Mouse (Mus musculus) frontal cortex, adult 2 months (tissue): Measurements from ENCODE around the gene Olfr1018. TPM values are rescaled to one million over a fixed set of nuclear protein-coding genes. Genes with fewer than 3 reads are reported as not detected.

Experiments
- DNase-seq, 2 experiments: peaks; one replicate each; pipeline ENCODE4 v3.0.0; 2022; ENCODE audit warnings: low spot score in 1 of 2; ENCODE audit errors: extremely low spot score in 1 of 2
- polyA plus RNA-seq: library from polyadenylated mRNA; depleted of rRNA; stranded (reverse); fragments of >200 nt; gene quantifications from 2 replicates; pipeline ENCODE4 v1.2.3, GENCODE M21; 2012; rRNA removed

Gene Olfr1018
- polyA plus RNA-seq: 0.27 TPM in 1 of 2 replicates, not detected in the other

GRCm38 (mm10) chr2:85818179-85818578 lies at the start of gene Olfr1018:
TSS of gene Olfr1018 (plus strand) at chr2:85818479.
- no peak for DNase-seq

- no peak for DNase-seq
Observed at GRCm38 (mm10) chr2:85772413-85772812, 45.9 kb upstream of the Olfr1018 start, which contains the start of gene Olfr1014. TSS of gene Olfr1014 (plus strand) at chr2:85772713.

GRCm38 (mm10) chr2:85781717-85782116 lies 36.6 kb upstream of the Olfr1018 start, which contains the start of gene Olfr1015:
TSS of gene Olfr1015 (plus strand) at chr2:85782017.
- DNase-seq: no peak

- DNase-seq: no peak
Observed at GRCm38 (mm10) chr2:85792331-85792730, 25.9 kb upstream of the Olfr1018 start.

- DNase-seq: no peak
Observed at GRCm38 (mm10) chr2:85802444-85802843, 15.8 kb upstream of the Olfr1018 start, which contains the start of gene Olfr1016. TSS of gene Olfr1016 (minus strand) at chr2:85802544.

- DNase-seq: no peak
Observed at GRCm38 (mm10) chr2:85804501-85804900, 13.8 kb upstream of the Olfr1018 start.

GRCm38 (mm10) chr2:85845383-85845782 lies 27.1 kb downstream of the Olfr1018 start, which contains the start of gene Olfr1019:
TSS of gene Olfr1019 (minus strand) at chr2:85845483.
- no peak for DNase-seq

GRCm38 (mm10) chr2:85846730-85847129 lies 28.5 kb downstream of the Olfr1018 start, which contains the start of gene Olfr1020:
TSS of gene Olfr1020 (plus strand) at chr2:85847030.
- no peak for DNase-seq

GRCm38 (mm10) chr2:85868294-85868693 lies 50.0 kb downstream of the Olfr1018 start, which contains the start of gene Olfr1022:
TSS of gene Olfr1022 (plus strand) at chr2:85868594.
- no peak for DNase-seq

Other genes starting within 250 kb of the Olfr1018 start
- not detected in 2 replicates for gene Olfr996, start 239.3 kb upstream of the Olfr1018 start, polyA plus RNA-seq
- not detected in 2 replicates for gene Olfr998, start 229.5 kb upstream of the Olfr1018 start, polyA plus RNA-seq
- not detected in 2 replicates for gene Olfr1000, start 206.6 kb upstream of the Olfr1018 start, polyA plus RNA-seq
- not detected in 2 replicates for gene Olfr1002, start 167.8 kb upstream of the Olfr1018 start, polyA plus RNA-seq
- gene Olfr154, start 154.0 kb upstream of the Olfr1018 start, polyA plus RNA-seq: not detected in 2 replicates
- gene Olfr1006, start 139.7 kb upstream of the Olfr1018 start, polyA plus RNA-seq: not detected in 2 replicates
- not detected in 2 replicates for gene Olfr1008, start 129.0 kb upstream of the Olfr1018 start, polyA plus RNA-seq
- 0.06 TPM in 1 of 2 replicates, not detected in the other for gene Olfr1009, start 103.1 kb upstream of the Olfr1018 start, polyA plus RNA-seq
- gene Olfr1012, start 55.7 kb upstream of the Olfr1018 start, polyA plus RNA-seq: not detected in 2 replicates
- 0.10 TPM in 1 of 2 replicates, not detected in the other for gene Olfr1013, start 51.4 kb upstream of the Olfr1018 start, polyA plus RNA-seq
- gene Olfr1014, start 45.8 kb upstream of the Olfr1018 start, polyA plus RNA-seq: not detected in 2 replicates
- gene Olfr1015, start 36.5 kb upstream of the Olfr1018 start, polyA plus RNA-seq: not detected in 2 replicates
- not detected in 2 replicates for gene Olfr1016, start 15.9 kb upstream of the Olfr1018 start, polyA plus RNA-seq
- gene Olfr1019, start 27.0 kb downstream of the Olfr1018 start, polyA plus RNA-seq: 0.06 TPM in 1 of 2 replicates, not detected in the other
- not detected in 2 replicates for gene Olfr1020, start 28.6 kb downstream of the Olfr1018 start, polyA plus RNA-seq
- not detected in 2 replicates for gene Olfr1022, start 50.1 kb downstream of the Olfr1018 start, polyA plus RNA-seq
- not detected in 2 replicates for gene Olfr1023, start 67.2 kb downstream of the Olfr1018 start, polyA plus RNA-seq
- not detected in 2 replicates for gene Olfr1024, start 86.6 kb downstream of the Olfr1018 start, polyA plus RNA-seq
- gene Olfr1025-ps1, start 96.7 kb downstream of the Olfr1018 start, polyA plus RNA-seq: not detected in 2 replicates
- not detected in 2 replicates for gene Olfr1026, start 103.1 kb downstream of the Olfr1018 start, polyA plus RNA-seq
- gene Olfr1028, start 132.0 kb downstream of the Olfr1018 start, polyA plus RNA-seq: not detected in 2 replicates
- 0.08 and 0.11 TPM in 2 replicates for gene Olfr1029, start 155.4 kb downstream of the Olfr1018 start, polyA plus RNA-seq
- gene Olfr1030, start 160.8 kb downstream of the Olfr1018 start, polyA plus RNA-seq: 0.04 TPM in 1 of 2 replicates, not detected in the other
- gene Olfr1031, start 171.8 kb downstream of the Olfr1018 start, polyA plus RNA-seq: not detected in 2 replicates
- not detected in 2 replicates for gene Olfr1032, start 187.1 kb downstream of the Olfr1018 start, polyA plus RNA-seq
- 0.11 and 0.16 TPM in 2 replicates for gene Olfr1033, start 202.2 kb downstream of the Olfr1018 start, polyA plus RNA-seq
- gene Olfr1034, start 227.4 kb downstream of the Olfr1018 start, polyA plus RNA-seq: 0.02 TPM in 1 of 2 replicates, not detected in the other